Mouse (Mus musculus) lung, postnatal 0 days (tissue): ENCODE results near the gene Spryd3. TPM values are rescaled to one million over a fixed set of nuclear protein-coding genes. Genes with fewer than 3 reads are reported as not detected.

Source experiments
- ATAC-seq: fragments of 200-750 bp; cut with Nextera tagmentation; 2 replicates; pipeline ENCODE4 v1.8.0; 2017; ENCODE audit warnings: moderate library complexity
- DNase-seq: peaks from one replicate; pipeline ENCODE4 v3.0.0-alpha.2; 2016; ENCODE audit warnings: low spot score
- H3K27ac ChIP-seq: fragments of 300-500 bp; sonication (generic); 2 replicates; pipeline ENCODE4 v1.5.1; 2014; ENCODE audit warnings: antibody characterized with exemption, mild to moderate bottlenecking, low read length, mixed read lengths
- H3K27me3 ChIP-seq: fragments of 300-500 bp; sonication (generic); replicated peaks from 2 replicates; pipeline ENCODE4 v1.6.1; 2014; ENCODE audit warnings: low read length, mixed read lengths; ENCODE audit not compliant: insufficient read depth
- H3K36me3 ChIP-seq: fragments of 300-500 bp; sonication (generic); 2 replicates; pipeline ENCODE4 v1.6.1; 2014; ENCODE audit warnings: low read length, mixed read lengths; ENCODE audit not compliant: insufficient read depth
- H3K4me1 ChIP-seq: fragments of 300-500 bp; sonication (generic); 2 replicates; pipeline ENCODE4 v1.6.1; 2014; ENCODE audit warnings: antibody characterized with exemption, low read depth, low read length, mixed read lengths; ENCODE audit not compliant: insufficient read depth
- H3K4me2 ChIP-seq: fragments of 300-500 bp; sonication (generic); replicated peaks from 2 replicates; pipeline ENCODE4 v1.6.1; 2014; ENCODE audit warnings: low read depth, mild to moderate bottlenecking, low read length, moderate library complexity, mixed read lengths
- H3K4me3 ChIP-seq: fragments of 300-500 bp; sonication (generic); 2 replicates; pipeline ENCODE4 v1.5.1; 2014; ENCODE audit warnings: low read depth, low read length
- H3K9ac ChIP-seq: fragments of 300-500 bp; sonication (generic); replicated peaks from 2 replicates; pipeline ENCODE4 v1.6.1; 2014; ENCODE audit warnings: low read depth, mild to moderate bottlenecking
- H3K9me3 ChIP-seq: fragments of 300-500 bp; sonication (generic); 2 replicates; pipeline ENCODE4 v1.6.1; 2016; ENCODE audit warnings: low read length, mixed read lengths
- CTCF ChIP-seq: IDR thresholded peaks from 2 replicates; pipeline ENCODE4 v1.5.1; 2016; ENCODE audit warnings: antibody characterized with exemption, mild to moderate bottlenecking
- EP300 ChIP-seq: IDR thresholded peaks from 2 replicates; pipeline ENCODE4 v1.6.1; 2016; ENCODE audit warnings: antibody characterized with exemption, mild to moderate bottlenecking, control low read depth
- WGBS: fragments of 180-500 bp; shearing (Covaris S2); extraction: QIAGEN DNeasy Blood & Tissue Kit; methylation state at CpG from one replicate; pipeline ENCODE4 v1.1.7; 2014; 5-methylcytosine and 5-hydroxymethylcytosine counted together
- polyA plus RNA-seq: library from polyadenylated mRNA; unstranded; fragments of >200 nt; fragmentation: Nextera tagmentation; extraction: Ambion mirVana; gene quantifications from 2 replicates; pipeline ENCODE4 v1.2.1, GENCODE M21; 2015

Gene Spryd3
- polyA plus RNA-seq, 1 experiment from 2014 or later, result 22.2 TPM

- 49% methylated on average over 5 of the region's 5 CpGs for WGBS
- no peak for TF ChIP-seq EP300
- TF ChIP-seq CTCF, result no peak
- DNase-seq (peak; percentile 35), ATAC-seq (no peak)
- H3K9me3 ChIP-seq, result no peaks in the 10 kb centered on the region
- H3K36me3 ChIP-seq, result peaks cover 13% of the 10 kb centered on the region; the same call in 1 of the 2 replicates
- H3K4me1 ChIP-seq, result peaks cover 26% of the 10 kb centered on the region
- H3K4me2 ChIP-seq, result peak overlapping the region; percentile 87
- H3K4me3 ChIP-seq, result no peak overlapping the region
- no peak overlapping the region for H3K9ac ChIP-seq
- 0 out of 2 replicates have a peak overlapping the region, but pooled peaks have one; percentile 100 for H3K27ac ChIP-seq
- no peaks in the 10 kb centered on the region for H3K27me3 ChIP-seq
Observed at GRCm38 (mm10) chr15:102099260-102099659, 36.8 kb downstream of the Spryd3 start.

- no peaks in the 10 kb centered on the region for H3K27me3 ChIP-seq
- H3K4me2 ChIP-seq, result no peak overlapping the region
- H3K36me3 ChIP-seq, result peaks cover 25% of the 10 kb centered on the region; the same call in 1 of the 2 replicates
- no peak for TF ChIP-seq CTCF
- no peak for TF ChIP-seq EP300
- WGBS, result 30% methylated on average over 5 of the region's 5 CpGs
- ATAC-seq, result no peak
- H3K9ac ChIP-seq, result no peak overlapping the region
- peak; percentile 60 for DNase-seq
- no peaks in the 10 kb centered on the region for H3K9me3 ChIP-seq
- peak overlapping the region; percentile 21; the same call in 1 of the 2 replicates for H3K27ac ChIP-seq
- peaks cover 26% of the 10 kb centered on the region for H3K4me1 ChIP-seq
- no peak overlapping the region for H3K4me3 ChIP-seq
Observed at GRCm38 (mm10) chr15:102097991-102098555, 38.0 kb downstream of the Spryd3 start.

GRCm38 (mm10) chr15:102097147-102097915, 38.7 kb downstream of the Spryd3 start:
- no peaks in the 10 kb centered on the region for H3K27me3 ChIP-seq
- peak overlapping the region; percentile 21 for H3K27ac ChIP-seq
- H3K36me3 ChIP-seq, result peaks cover 30% of the 10 kb centered on the region; the same call in 1 of the 2 replicates
- ATAC-seq, result no peak
- H3K4me1 ChIP-seq, result peaks cover 26% of the 10 kb centered on the region
- H3K4me2 ChIP-seq, result no peak overlapping the region
- 67% methylated on average over 8 of the region's 8 CpGs for WGBS
- TF ChIP-seq EP300, result no peak
- TF ChIP-seq CTCF, result no peak
- no peak overlapping the region for H3K4me3 ChIP-seq
- no peaks in the 10 kb centered on the region for H3K9me3 ChIP-seq
- DNase-seq, result no peak
- no peak overlapping the region for H3K9ac ChIP-seq

- H3K4me2 ChIP-seq, result no peak overlapping the region
- TF ChIP-seq EP300 (no peak), CTCF (no peak)
- 65% methylated on average over 16 of the region's 16 CpGs for WGBS
- DNase-seq (no peak), ATAC-seq (no peak)
- peaks cover 19% of the 10 kb centered on the region for H3K4me1 ChIP-seq
- no peaks in the 10 kb centered on the region for H3K27me3 ChIP-seq
- H3K9me3 ChIP-seq, result no peaks in the 10 kb centered on the region
- H3K36me3 ChIP-seq, result peaks cover 45% of the 10 kb centered on the region; the same call in 1 of the 2 replicates
- no peak overlapping the region for H3K9ac ChIP-seq
- no peak overlapping the region for H3K4me3 ChIP-seq
- H3K27ac ChIP-seq, result no peak overlapping the region
Observed at GRCm38 (mm10) chr15:102094988-102095387, 41.0 kb downstream of the Spryd3 start.

- Histone ChIP-seq H3K4me2 (no peak overlapping the region), H3K4me3 (no peak overlapping the region), H3K27me3 (no peaks in the 10 kb centered on the region), H3K27ac (no peak overlapping the region), H3K36me3 (peaks cover 53% of the 10 kb centered on the region), H3K9ac (no peak overlapping the region), H3K4me1 (peaks cover 12% of the 10 kb centered on the region), H3K9me3 (no peaks in the 10 kb centered on the region)
- DNase-seq (no peak), ATAC-seq (no peak)
- TF ChIP-seq CTCF (peak; percentile 18; the same call in 1 of the 2 replicates), EP300 (no peak)
- 59% methylated on average over 2 of the region's 2 CpGs for WGBS
Observed at GRCm38 (mm10) chr15:102094157-102094556, 41.9 kb downstream of the Spryd3 start.

GRCm38 (mm10) chr15:102092222-102092621, 43.8 kb downstream of the Spryd3 start:
- Histone ChIP-seq H3K27me3 (no peaks in the 10 kb centered on the region), H3K4me1 (peaks cover 1% of the 10 kb centered on the region; the same call in 1 of the 2 replicates), H3K9ac (no peak overlapping the region), H3K4me3 (no peak overlapping the region), H3K27ac (no peak overlapping the region), H3K36me3 (peaks cover 66% of the 10 kb centered on the region), H3K9me3 (no peaks in the 10 kb centered on the region), H3K4me2 (no peak overlapping the region)
- peak; percentile 81 for DNase-seq
- peak; percentile 84 for ATAC-seq
- WGBS, result 56% methylated on average over 4 of the region's 4 CpGs
- peak; percentile 64; the same call in 1 of the 2 replicates for TF ChIP-seq EP300
- no peak for TF ChIP-seq CTCF
